8 mouse cellular contexts compared by ENCODE assay signal in genomic region chr2:116976432-116976750, GRCm38 (mm10).
A peak's percentile ranks its signal among the peaks of the same experiment; 100 is the strongest.
DNase-seq lines count a peak whose midpoint lies in the region; ATAC-seq and TF ChIP-seq lines count a peak whose summit lies in the region.

No protein-coding gene starts in this region.

- no peak overlapping the region for H3K9ac ChIP-seq in embryonic facial prominence, embryonic 12.5 days
- peak overlapping the region; percentile 70 for H3K9ac ChIP-seq in hindbrain, embryonic 11.5 days (ENCODE audit: low read depth, low read length)
- H3K9ac ChIP-seq in liver, embryonic 13.5 days, result no peak overlapping the region
- H3K9ac ChIP-seq in stomach, embryonic 16.5 days (ENCODE audit: low read length), result peak overlapping the region; percentile 90

- H3K27me3 ChIP-seq in C2C12 (ENCODE audit: control insufficient read depth, insufficient read depth, insufficient read length) (no peaks in the 10 kb centered on the region), E14TG2a.4 (ENCODE audit: insufficient read depth, low read length) (no peaks in the 10 kb centered on the region)
- H3K27me3 ChIP-seq in embryonic facial prominence, embryonic 12.5 days, result no peaks in the 10 kb centered on the region
- H3K27me3 ChIP-seq in hindbrain, embryonic 11.5 days (ENCODE audit: control insufficient read depth, insufficient read depth, low read length), result no peaks in the 10 kb centered on the region
- H3K27me3 ChIP-seq in liver, embryonic 13.5 days, result peaks cover 32% of the 10 kb centered on the region
- H3K27me3 ChIP-seq in stomach, embryonic 16.5 days (ENCODE audit: control insufficient read depth, insufficient read depth, low read length), result no peaks in the 10 kb centered on the region

- H3K36me3 ChIP-seq in C2C12 (ENCODE audit: control insufficient read depth, insufficient read depth) (no peaks in the 10 kb centered on the region), E14TG2a.4 (ENCODE audit: insufficient read depth, low read length) (no peaks in the 10 kb centered on the region)
- H3K36me3 ChIP-seq in embryonic facial prominence, embryonic 12.5 days, result no peaks in the 10 kb centered on the region
- H3K36me3 ChIP-seq in hindbrain, embryonic 11.5 days (ENCODE audit: control insufficient read depth, insufficient read depth, low read length), result no peaks in the 10 kb centered on the region
- H3K36me3 ChIP-seq in liver, embryonic 13.5 days, result no peaks in the 10 kb centered on the region
- no peaks in the 10 kb centered on the region for H3K36me3 ChIP-seq in stomach, embryonic 16.5 days (ENCODE audit: control insufficient read depth, insufficient read depth, low read length)

- H3K4me3 ChIP-seq in C2C12 (ENCODE audit: insufficient read depth, poor library complexity, severe bottlenecking) (peak overlapping the region; percentile 37), E14TG2a.4 (replicated peaks; ENCODE audit: low read length) (peak overlapping the region; percentile 84)
- H3K4me3 ChIP-seq in embryonic facial prominence, embryonic 12.5 days, result peak overlapping the region; percentile 42; the same call in 1 of the 2 replicates
- peak overlapping the region; percentile 32 for H3K4me3 ChIP-seq in hindbrain, embryonic 11.5 days (ENCODE audit: low read depth, low read length)
- H3K4me3 ChIP-seq in liver, embryonic 13.5 days (replicated peaks), result peak overlapping the region; percentile 57; the same call in 1 of the 2 replicates
- H3K4me3 ChIP-seq in stomach, embryonic 16.5 days (replicated peaks; ENCODE audit: low read length), result peak overlapping the region; percentile 64; the same call in 1 of the 2 replicates

- peaks cover 20% of the 10 kb centered on the region for H3K79me2 ChIP-seq in C2C12 (ENCODE audit: control insufficient read depth, insufficient read depth)

- peak overlapping the region; percentile 54 for H3ac ChIP-seq in C2C12 (ENCODE audit: control insufficient read depth, insufficient read length, low read depth)

- ATAC-seq in embryonic facial prominence, embryonic 12.5 days (ENCODE audit: insufficient number of reproducible peaks, insufficient read depth, low FRiP score, low TSS enrichment), result no peak
- 0 out of 2 replicates have a peak, but pooled peaks have one; percentile 1 for ATAC-seq in hindbrain, embryonic 11.5 days (ENCODE audit: low FRiP score)
- ATAC-seq in liver, embryonic 13.5 days (ENCODE audit: low read depth), result no peak
- ATAC-seq in stomach, embryonic 16.5 days (ENCODE audit: insufficient read depth, low FRiP score), result no peak

- peak overlapping the region; percentile 98 for H3K27ac ChIP-seq in embryonic facial prominence, embryonic 12.5 days
- H3K27ac ChIP-seq in hindbrain, embryonic 11.5 days (ENCODE audit: low read depth, low read length), result peak overlapping the region; percentile 97
- H3K27ac ChIP-seq in liver, embryonic 13.5 days, result peak overlapping the region; percentile 59; the same call in 1 of the 2 replicates
- H3K27ac ChIP-seq in stomach, embryonic 16.5 days (ENCODE audit: low read length), result peak overlapping the region; percentile 97

- peak overlapping the region; percentile 76 for H3K4me2 ChIP-seq in embryonic facial prominence, embryonic 12.5 days (replicated peaks)
- peak overlapping the region; percentile 63 for H3K4me2 ChIP-seq in hindbrain, embryonic 11.5 days (replicated peaks; ENCODE audit: low read depth, low read length)
- peak overlapping the region; percentile 74 for H3K4me2 ChIP-seq in liver, embryonic 13.5 days
- H3K4me2 ChIP-seq in stomach, embryonic 16.5 days (ENCODE audit: low read depth, low read length), result peak overlapping the region; percentile 84

- TF ChIP-seq CTCF in C2C12 (IDR thresholded peaks at IDR 0.05; ENCODE audit: control insufficient read depth, insufficient read depth, insufficient read length) (no peak), E14TG2a.4 (conservative IDR thresholded peaks at IDR 0.05; ENCODE audit: low read length) (no peak)

- peaks cover 91% of the 10 kb centered on the region for H3K4me1 ChIP-seq in E14TG2a.4 (replicated peaks; ENCODE audit: low read depth, low read length)
- peaks cover 72% of the 10 kb centered on the region for H3K4me1 ChIP-seq in embryonic facial prominence, embryonic 12.5 days
- peaks cover 13% of the 10 kb centered on the region for H3K4me1 ChIP-seq in hindbrain, embryonic 11.5 days (replicated peaks; ENCODE audit: control insufficient read depth, insufficient read depth, low read length)
- peaks cover 30% of the 10 kb centered on the region for H3K4me1 ChIP-seq in liver, embryonic 13.5 days (replicated peaks)
- peaks cover 43% of the 10 kb centered on the region for H3K4me1 ChIP-seq in stomach, embryonic 16.5 days (ENCODE audit: control insufficient read depth, insufficient read depth, low read length)

- peak; percentile 70 for DNase-seq in hindbrain, embryonic 11.5 days (ENCODE audit: low spot score)
- DNase-seq in liver, embryonic 13.5 days, result no peak
- no peak for DNase-seq in thymus, postnatal 14 days
- no peak for DNase-seq in left cerebral cortex, adult 9 months (ENCODE audit: low spot score in 2 of 2)

- no peaks in the 10 kb centered on the region for H3K9me3 ChIP-seq in E14TG2a.4 (ENCODE audit: low read length)
- no peaks in the 10 kb centered on the region for H3K9me3 ChIP-seq in embryonic facial prominence, embryonic 12.5 days
- no peaks in the 10 kb centered on the region for H3K9me3 ChIP-seq in hindbrain, embryonic 11.5 days (ENCODE audit: control insufficient read depth, low read length)
- no peaks in the 10 kb centered on the region for H3K9me3 ChIP-seq in liver, embryonic 13.5 days (replicated peaks)
- H3K9me3 ChIP-seq in stomach, embryonic 16.5 days (replicated peaks; ENCODE audit: control insufficient read depth, low read length), result no peaks in the 10 kb centered on the region

- 0% methylated on average over 7 of the region's 7 CpGs for WGBS in embryonic facial prominence, embryonic 12.5 days
- WGBS in hindbrain, embryonic 11.5 days, result under 1% methylated on average over 7 of the region's 7 CpGs
- WGBS in liver, embryonic 13.5 days (ENCODE audit: insufficient replicate concordance), result 9% methylated on average over 7 of the region's 7 CpGs
- WGBS in stomach, embryonic 16.5 days, result 3% methylated on average over 7 of the region's 7 CpGs

- peaks cover 4% of the 10 kb centered on the region for H3K79me3 ChIP-seq in C2C12 (ENCODE audit: low read depth)

TF ChIP-seq in C2C12, 6 proteins besides CTCF, POLR2A, EP300 and RAD21:
- TF ChIP-seq USF1 (IDR thresholded peaks at IDR 0.05; ENCODE audit: low read depth), result no peak
- no peak for TF ChIP-seq FOSL1 (IDR thresholded peaks at IDR 0.05; ENCODE audit: insufficient read depth, low read length, poor library complexity, severe bottlenecking)
- no peak for TF ChIP-seq CEBPB (IDR thresholded peaks at IDR 0.05; ENCODE audit: low read depth)
- no peak for TF ChIP-seq MYOG (IDR thresholded peaks at IDR 0.05; ENCODE audit: control insufficient read depth, extremely low read depth, insufficient read length)
TF ChIP-seq in C2C12: peak in this region for 0.

Comparison
In these comparisons a context has a peak if more than half of its experiments do, and no peak if none do; other contexts are left out.
1. H3K4me3 ChIP-seq: peak in every context shown above with its lines; median percentile 84 in E14TG2a.4; 64 in stomach, embryonic 16.5 days; 57 in liver, embryonic 13.5 days; 42 in embryonic facial prominence, embryonic 12.5 days; 37 in C2C12; 32 in hindbrain, embryonic 11.5 days.
2. H3K9ac ChIP-seq: peak in hindbrain, embryonic 11.5 days (single experiment) and stomach, embryonic 16.5 days (single experiment); none in embryonic facial prominence, embryonic 12.5 days (single experiment) and liver, embryonic 13.5 days (single experiment).
3. Peak in every context shown above with its lines, with median percentiles within 50 percentile points of each other: H3K27ac ChIP-seq and H3K4me2 ChIP-seq.